Mouse (Mus musculus) stomach, embryonic 16.5 days (tissue): ENCODE measurements around the gene Btg3. TPM values are rescaled to one million over a fixed set of nuclear protein-coding genes. Genes with fewer than 3 reads are reported as not detected.

ENCODE experiments used
- ATAC-seq: fragments of 200-750 bp; cut with Nextera tagmentation; 2 replicates; pipeline ENCODE4 v1.8.0; 2017; ENCODE audit warnings: moderate number of reproducible peaks, moderate TSS enrichment; ENCODE audit not compliant: insufficient read depth, low FRiP score
- H3K27ac ChIP-seq: fragments of 300-500 bp; sonication (generic); 2 replicates; pipeline ENCODE4 v1.5.1; 2014; ENCODE audit warnings: low read length
- H3K27me3 ChIP-seq: fragments of 300-500 bp; sonication (generic); 2 replicates; pipeline ENCODE4 v1.6.1; 2014; ENCODE audit warnings: low read length, control low read depth, mixed read lengths; ENCODE audit not compliant: control insufficient read depth, insufficient read depth
- H3K36me3 ChIP-seq: fragments of 300-500 bp; sonication (generic); 2 replicates; pipeline ENCODE4 v1.6.1; 2014; ENCODE audit warnings: low read length; ENCODE audit not compliant: control insufficient read depth, insufficient read depth
- H3K4me1 ChIP-seq: fragments of 300-500 bp; sonication (generic); 2 replicates; pipeline ENCODE4 v1.6.1; 2014; ENCODE audit warnings: low read length, control low read depth, mixed read lengths; ENCODE audit not compliant: control insufficient read depth, insufficient read depth
- H3K4me2 ChIP-seq: fragments of 300-500 bp; sonication (generic); 2 replicates; pipeline ENCODE4 v1.6.1; 2014; ENCODE audit warnings: low read depth, low read length, mixed read lengths
- H3K4me3 ChIP-seq: fragments of 300-500 bp; sonication (generic); replicated peaks from 2 replicates; pipeline ENCODE4 v1.5.1; 2014; ENCODE audit warnings: mild to moderate bottlenecking, low read length
- H3K9ac ChIP-seq: fragments of 300-500 bp; sonication (generic); 2 replicates; pipeline ENCODE4 v1.6.1; 2014; ENCODE audit warnings: low read length
- H3K9me3 ChIP-seq: fragments of 300-500 bp; sonication (generic); replicated peaks from 2 replicates; pipeline ENCODE4 v1.6.1; 2016; ENCODE audit warnings: low read length, control low read depth; ENCODE audit not compliant: control insufficient read depth
- WGBS: fragments of 180-500 bp; shearing (Covaris S2); extraction: QIAGEN DNeasy Blood & Tissue Kit; methylation state at CpG from one replicate; pipeline ENCODE4 v1.1.7; 2014; 5-methylcytosine and 5-hydroxymethylcytosine counted together
- polyA plus RNA-seq: library from polyadenylated mRNA; unstranded; fragments of >200 nt; fragmentation: Nextera tagmentation; extraction: Ambion mirVana; gene quantifications from 2 replicates; pipeline ENCODE4 v1.2.1, GENCODE M21; 2015

Btg3 gene
- 19.7 and 25.3 TPM in 2 replicates for polyA plus RNA-seq

GRCm38 (mm10) chr16:78376745-78377570 lies at the start of gene Btg3:
Gene Btg3, minus strand, starts transcription at chr16:78377192.
- peak within 1 kb of the TSS; percentile 84 for H3K4me2 ChIP-seq
- WGBS = 3% methylated on average over 40 of the region's 57 CpGs
- peak; percentile 96 for ATAC-seq
- peak within 1 kb of the TSS; percentile 64; the same call in 1 of the 2 replicates for H3K27ac ChIP-seq
- H3K9me3 ChIP-seq = no peaks in the 10 kb centered on the region
- H3K4me3 ChIP-seq = peak within 1 kb of the TSS; percentile 92
- no peaks in the 10 kb centered on the region for H3K27me3 ChIP-seq
- no peaks in the 10 kb centered on the region; the same call in 1 of the 2 replicates for H3K36me3 ChIP-seq
- peak within 1 kb of the TSS; percentile 95 for H3K9ac ChIP-seq
- H3K4me1 ChIP-seq = peaks cover 7% of the 10 kb centered on the region

- H3K27me3 ChIP-seq = no peaks in the 10 kb centered on the region
- no peak for ATAC-seq
- no peak overlapping the region for H3K4me3 ChIP-seq
- no peak overlapping the region for H3K4me2 ChIP-seq
- no peaks in the 10 kb centered on the region for H3K9me3 ChIP-seq
- 52% methylated on average over 10 of the region's 10 CpGs for WGBS
- H3K27ac ChIP-seq = no peak overlapping the region
- H3K4me1 ChIP-seq = no peaks in the 10 kb centered on the region
- no peaks in the 10 kb centered on the region for H3K36me3 ChIP-seq
- no peak overlapping the region for H3K9ac ChIP-seq
These were observed 40.7 kb upstream of the Btg3 start for GRCm38 (mm10) chr16:78417733-78418132.

- no peaks in the 10 kb centered on the region for H3K4me1 ChIP-seq
- no peak overlapping the region for H3K4me2 ChIP-seq
- H3K27ac ChIP-seq = no peak overlapping the region
- WGBS = 11% methylated on average over 3 of the region's 3 CpGs
- no peaks in the 10 kb centered on the region for H3K27me3 ChIP-seq
- H3K36me3 ChIP-seq = no peaks in the 10 kb centered on the region
- ATAC-seq = no peak
- no peak overlapping the region for H3K4me3 ChIP-seq
- H3K9ac ChIP-seq = no peak overlapping the region
- H3K9me3 ChIP-seq = no peaks in the 10 kb centered on the region
These were observed 39.5 kb upstream of the Btg3 start for GRCm38 (mm10) chr16:78416500-78416899.

GRCm38 (mm10) chr16:78409991-78410390 lies 33.0 kb upstream of the Btg3 start:
- ATAC-seq = no peak

GRCm38 (mm10) chr16:78407855-78408254 lies 30.9 kb upstream of the Btg3 start:
- no peaks in the 10 kb centered on the region for H3K27me3 ChIP-seq
- no peaks in the 10 kb centered on the region for H3K4me1 ChIP-seq
- no peak for ATAC-seq
- no peaks in the 10 kb centered on the region for H3K9me3 ChIP-seq
- WGBS = 88% methylated on average over 6 of the region's 6 CpGs
- no peak overlapping the region for H3K4me3 ChIP-seq
- no peak overlapping the region for H3K9ac ChIP-seq
- H3K4me2 ChIP-seq = no peak overlapping the region
- no peaks in the 10 kb centered on the region for H3K36me3 ChIP-seq
- no peak overlapping the region for H3K27ac ChIP-seq

More at GRCm38 (mm10) chr16:78409991-78410390, 33.0 kb upstream of the Btg3 start:
- Histone ChIP-seq H3K9me3 (no peaks in the 10 kb centered on the region), H3K4me1 (no peaks in the 10 kb centered on the region), H3K9ac (no peak overlapping the region), H3K4me3 (no peak overlapping the region), H3K4me2 (no peak overlapping the region), H3K27ac (no peak overlapping the region), H3K27me3 (no peaks in the 10 kb centered on the region), H3K36me3 (no peaks in the 10 kb centered on the region)
- 83% methylated on average over 10 of the region's 10 CpGs for WGBS

GRCm38 (mm10) chr16:78406657-78407056 lies 29.7 kb upstream of the Btg3 start:
- H3K4me3 ChIP-seq = no peak overlapping the region
- no peak overlapping the region for H3K9ac ChIP-seq
- no peaks in the 10 kb centered on the region for H3K4me1 ChIP-seq
- no peak for ATAC-seq
- H3K27me3 ChIP-seq = no peaks in the 10 kb centered on the region
- H3K27ac ChIP-seq = no peak overlapping the region
- WGBS = 71% methylated on average over 2 of the region's 2 CpGs
- H3K36me3 ChIP-seq = no peaks in the 10 kb centered on the region
- H3K9me3 ChIP-seq = no peaks in the 10 kb centered on the region
- H3K4me2 ChIP-seq = no peak overlapping the region

GRCm38 (mm10) chr16:78402316-78402715 lies 25.3 kb upstream of the Btg3 start:
- Histone ChIP-seq H3K36me3 (no peaks in the 10 kb centered on the region), H3K4me1 (no peaks in the 10 kb centered on the region), H3K4me3 (no peak overlapping the region), H3K9ac (no peak overlapping the region), H3K9me3 (no peaks in the 10 kb centered on the region), H3K4me2 (no peak overlapping the region), H3K27ac (no peak overlapping the region), H3K27me3 (no peaks in the 10 kb centered on the region)
- ATAC-seq = no peak
- 51% methylated on average over 2 of the region's 2 CpGs for WGBS

GRCm38 (mm10) chr16:78399423-78399822 lies 22.4 kb upstream of the Btg3 start:
- Histone ChIP-seq H3K36me3 (no peaks in the 10 kb centered on the region), H3K4me2 (no peak overlapping the region), H3K9me3 (no peaks in the 10 kb centered on the region), H3K27me3 (no peaks in the 10 kb centered on the region), H3K4me1 (no peaks in the 10 kb centered on the region), H3K9ac (no peak overlapping the region), H3K4me3 (no peak overlapping the region), H3K27ac (no peak overlapping the region)
- 88% methylated on average over 3 of the region's 3 CpGs for WGBS
- ATAC-seq = no peak

- Histone ChIP-seq H3K4me2 (no peak overlapping the region), H3K4me1 (no peaks in the 10 kb centered on the region), H3K27me3 (no peaks in the 10 kb centered on the region), H3K9me3 (no peaks in the 10 kb centered on the region), H3K4me3 (no peak overlapping the region), H3K9ac (no peak overlapping the region), H3K27ac (no peak overlapping the region), H3K36me3 (no peaks in the 10 kb centered on the region)
- no peak for ATAC-seq
- 81% methylated on average over 6 of the region's 6 CpGs for WGBS
These were observed 21.7 kb upstream of the Btg3 start for GRCm38 (mm10) chr16:78398734-78399133.
